ENCODE assay signal across 10 mouse cellular contexts in genomic region chr5:130048786-130049520, GRCm38 (mm10). TPM values are rescaled to one million over a fixed set of nuclear protein-coding genes. Genes with fewer than 3 reads are reported as not detected.
DNase-seq lines count a peak whose midpoint lies in the region; ATAC-seq and TF ChIP-seq lines count a peak whose summit lies in the region.
"Had no signal": no experiment of that assay in that cellular context is flagged by ENCODE, and none has a peak within 500 bp of the region (broad histone marks: within the 10 kb centered on the region; RNA-seq: fewer than 3 reads in every experiment).

No protein-coding gene starts in this region.

- 0 out of 2 replicates have a peak, but pooled peaks have one; percentile 34 for TF ChIP-seq EP300 in heart, adult 2 months (IDR thresholded peaks at IDR 0.05; ENCODE audit: insufficient read depth, low read depth, low read length)

- peaks cover 6% of the 10 kb centered on the region; the same call in 1 of the 2 replicates for H3K36me3 ChIP-seq in heart, adult 2 months (ENCODE audit: control insufficient read depth, insufficient read depth, low read length)
- H3K36me3 ChIP-seq in heart, embryonic 12.5 days = peaks cover 32% of the 10 kb centered on the region
- peaks cover 30% of the 10 kb centered on the region for H3K36me3 ChIP-seq in spleen, adult 2 months (ENCODE audit: control insufficient read depth, insufficient read depth, low read length)
- H3K36me3 ChIP-seq in limb, embryonic 14.5 days (ENCODE audit: control insufficient read depth, insufficient read depth, low read length) = peaks cover 59% of the 10 kb centered on the region

- DNase-seq in heart, adult 2 months = peak; percentile 63 to 66
- no peak for DNase-seq in spleen, adult 2 months (ENCODE audit: low read depth in 1 of 2, low spot score in 2 of 2)
- DNase-seq in spleen, postnatal 14 days (ENCODE audit: low spot score in 2 of 2) = no peak
- no peak for DNase-seq in limb, embryonic 14.5 days (ENCODE audit: low spot score)
- no peak for DNase-seq in B cell, adult 2 months
- DNase-seq in ovary, postnatal 36 days (ENCODE audit: low spot score) = no peak
- DNase-seq in left cerebral cortex, adult 18-20 months (ENCODE audit: low spot score in 2 of 2) = no peak
- DNase-seq: right cerebral cortex, postnatal 4 days had no signal

- no peak for TF ChIP-seq CTCF in heart, adult 2 months (IDR thresholded peaks at IDR 0.05)
- no peak for TF ChIP-seq CTCF in spleen, adult 2 months (IDR thresholded peaks at IDR 0.05; ENCODE audit: extremely low read depth, insufficient read depth, insufficient read length, insufficient replicate concordance)

- no peaks in the 10 kb centered on the region for H3K27me3 ChIP-seq in heart, adult 2 months (ENCODE audit: control insufficient read depth, insufficient read depth, low read length)
- peaks cover 62% of the 10 kb centered on the region for H3K27me3 ChIP-seq in heart, embryonic 12.5 days (replicated peaks)
- H3K27me3 ChIP-seq in spleen, adult 2 months (ENCODE audit: control insufficient read depth, insufficient read depth, low read length) = no peaks in the 10 kb centered on the region
- no peaks in the 10 kb centered on the region for H3K27me3 ChIP-seq in limb, embryonic 14.5 days (ENCODE audit: control insufficient read depth, insufficient read depth, low read length)

- TF ChIP-seq POLR2A in heart, adult 2 months (IDR thresholded peaks at IDR 0.05; ENCODE audit: insufficient read depth, low read depth, low read length) = no peak
- TF ChIP-seq POLR2A in spleen, adult 2 months (IDR thresholded peaks at IDR 0.05; ENCODE audit: low read depth, low read length) = no peak
- TF ChIP-seq POLR2A in limb, embryonic 14.5 days (IDR thresholded peaks at IDR 0.05; ENCODE audit: borderline replicate concordance, extremely low read depth, insufficient read depth, insufficient read length) = no peak

- H3K4me3 ChIP-seq in heart, adult 2 months = no peak overlapping the region
- H3K4me3 ChIP-seq in heart, embryonic 12.5 days = no peak overlapping the region
- no peak overlapping the region for H3K4me3 ChIP-seq in spleen, adult 2 months (ENCODE audit: extremely low read depth, insufficient read depth, insufficient read length)
- no peak overlapping the region for H3K4me3 ChIP-seq in limb, embryonic 14.5 days (replicated peaks; ENCODE audit: low read length)
- H3K4me3 ChIP-seq: heart, embryonic 13.5 days had no signal

- peak overlapping the region; percentile 64 for H3K27ac ChIP-seq in heart, adult 2 months
- no peak overlapping the region for H3K27ac ChIP-seq in heart, embryonic 12.5 days (ENCODE audit: poor library complexity, severe bottlenecking)
- H3K27ac ChIP-seq in spleen, adult 2 months (ENCODE audit: insufficient read depth, low read length) = peak overlapping the region; percentile 35
- H3K27ac ChIP-seq in limb, embryonic 14.5 days (replicated peaks; ENCODE audit: low read depth, low read length) = no peak overlapping the region
- H3K27ac ChIP-seq: heart, embryonic 13.5 days had no signal

- WGBS in heart, adult 2 months = 65% methylated on average over 15 of the region's 15 CpGs
- WGBS in heart, embryonic 12.5 days = 84% methylated on average over 15 of the region's 15 CpGs
- 86% methylated on average over 15 of the region's 15 CpGs for WGBS in spleen, adult 2 months
- 83% methylated on average over 15 of the region's 15 CpGs for WGBS in limb, embryonic 14.5 days

- H3K9ac ChIP-seq in heart, adult 2 months (ENCODE audit: low read depth, low read length) = no peak overlapping the region
- no peak overlapping the region for H3K9ac ChIP-seq in heart, embryonic 12.5 days
- no peak overlapping the region for H3K9ac ChIP-seq in limb, embryonic 14.5 days (ENCODE audit: low read depth, low read length, severe bottlenecking)
- H3K9ac ChIP-seq: heart, embryonic 13.5 days had no signal

- intact Hi-C loops in heart, adult 2 months (cut with DNase I) = no loop called here

- H3K9me3 ChIP-seq in heart, embryonic 12.5 days (replicated peaks) = no peaks in the 10 kb centered on the region
- H3K9me3 ChIP-seq in limb, embryonic 14.5 days (ENCODE audit: control insufficient read depth, low read length) = no peaks in the 10 kb centered on the region
- H3K9me3 ChIP-seq: heart, embryonic 13.5 days had no signal

- no peak overlapping the region for H3K4me2 ChIP-seq in heart, embryonic 12.5 days
- H3K4me2 ChIP-seq in limb, embryonic 14.5 days (replicated peaks; ENCODE audit: low read depth, low read length, severe bottlenecking) = no peak overlapping the region
- H3K4me2 ChIP-seq: heart, embryonic 13.5 days had no signal

- H3K4me1 ChIP-seq in heart, adult 2 months (ENCODE audit: control insufficient read depth, insufficient read depth, low read length) = peaks cover 23% of the 10 kb centered on the region
- H3K4me1 ChIP-seq in heart, embryonic 12.5 days (replicated peaks) = peaks cover 13% of the 10 kb centered on the region
- H3K4me1 ChIP-seq in spleen, adult 2 months (ENCODE audit: control insufficient read depth, insufficient read depth, insufficient read length) = no peaks in the 10 kb centered on the region; the same call in 1 of the 2 replicates
- H3K4me1 ChIP-seq in limb, embryonic 14.5 days (ENCODE audit: control insufficient read depth, insufficient read depth, low read length) = no peaks in the 10 kb centered on the region

- no peaks in the 10 kb centered on the region for H3K79me2 ChIP-seq in heart, adult 2 months (replicated peaks; ENCODE audit: control insufficient read depth, insufficient read depth, low read length)

- ATAC-seq in heart, embryonic 12.5 days (ENCODE audit: insufficient number of reproducible peaks, low FRiP score) = no peak
- 0 out of 2 replicates have a peak, but pooled peaks have one; percentile 30 for ATAC-seq in limb, embryonic 14.5 days (ENCODE audit: low FRiP score, low read depth)

RNA-seq across cellular contexts. Expression of gene Crcp, which starts 19.9 kb away (rescaled TPM):
- 10 to 100 TPM in 1 of 2 experiments, 1 to 10 TPM in 1; 9.3 to 11.2 TPM for total RNA-seq in heart, adult 2 months (2021)
- 9.5 and 10.3 TPM in 2 replicates for polyA plus RNA-seq in heart, adult 2 months (2012; rRNA removed)
- polyA plus RNA-seq in heart, embryonic 12.5 days (2016; fragmentation: Nextera tagmentation; extraction: Ambion mirVana) = 21.2 and 22.5 TPM in 2 replicates
- 7.1 and 9.8 TPM in 2 replicates for polyA plus RNA-seq in spleen, adult 2 months (2012; rRNA removed)
- polyA plus RNA-seq in limb, embryonic 14.5 days (2012; rRNA removed) = 16.6 and 24.2 TPM in 2 replicates
- 25.3 and 25.4 TPM in 2 replicates for polyA plus RNA-seq in limb, embryonic 14.5 days (2014; fragmentation: Nextera tagmentation; extraction: Ambion mirVana)
- 10 to 100 TPM; 30.4 to 32.7 TPM for total RNA-seq in left cerebral cortex, adult 18-20 months (2021)

RNA-seq across cellular contexts. Expression of gene Asl, which starts 19.9 kb away (rescaled TPM):
- total RNA-seq in heart, adult 2 months (2021) = 1 to 10 TPM; 3.2 to 4.6 TPM
- polyA plus RNA-seq in heart, adult 2 months (2012; rRNA removed) = 5.9 and 6.5 TPM in 2 replicates
- polyA plus RNA-seq in heart, embryonic 12.5 days (2016; fragmentation: Nextera tagmentation; extraction: Ambion mirVana) = 15.7 and 19.1 TPM in 2 replicates
- 18.0 and 22.4 TPM in 2 replicates for polyA plus RNA-seq in spleen, adult 2 months (2012; rRNA removed)
- 21.5 and 24.5 TPM in 2 replicates for polyA plus RNA-seq in limb, embryonic 14.5 days (2012; rRNA removed)
- polyA plus RNA-seq in limb, embryonic 14.5 days (2014; fragmentation: Nextera tagmentation; extraction: Ambion mirVana) = 34.5 and 36.5 TPM in 2 replicates
- 10 to 100 TPM; 16.0 to 31.9 TPM for total RNA-seq in left cerebral cortex, adult 18-20 months (2021)

RNA-seq across cellular contexts. Expression of gene Tpst1, which starts 24.2 kb away (rescaled TPM):
- 1 to 10 TPM; 7.4 to 9.4 TPM for total RNA-seq in heart, adult 2 months (2021)
- polyA plus RNA-seq in heart, adult 2 months (2012; rRNA removed) = 10.1 and 12.6 TPM in 2 replicates
- 25.8 and 29.4 TPM in 2 replicates for polyA plus RNA-seq in heart, embryonic 12.5 days (2016; fragmentation: Nextera tagmentation; extraction: Ambion mirVana)
- 10.9 and 15.5 TPM in 2 replicates for polyA plus RNA-seq in spleen, adult 2 months (2012; rRNA removed)
- 59.3 and 68.2 TPM in 2 replicates for polyA plus RNA-seq in limb, embryonic 14.5 days (2012; rRNA removed)
- 114 and 117 TPM in 2 replicates for polyA plus RNA-seq in limb, embryonic 14.5 days (2014; fragmentation: Nextera tagmentation; extraction: Ambion mirVana)
- total RNA-seq in left cerebral cortex, adult 18-20 months (2021) = 10 to 100 TPM; 34.3 to 34.6 TPM

RNA-seq across cellular contexts. Expression of gene Gusb, which starts 46.1 kb away (rescaled TPM):
- 10 to 100 TPM; 12.8 to 13.0 TPM for total RNA-seq in heart, adult 2 months (2021)
- 17.9 and 25.3 TPM in 2 replicates for polyA plus RNA-seq in heart, adult 2 months (2012; rRNA removed)
- 46.8 and 48.1 TPM in 2 replicates for polyA plus RNA-seq in heart, embryonic 12.5 days (2016; fragmentation: Nextera tagmentation; extraction: Ambion mirVana)
- 39.9 and 46.2 TPM in 2 replicates for polyA plus RNA-seq in spleen, adult 2 months (2012; rRNA removed)
- polyA plus RNA-seq in limb, embryonic 14.5 days (2012; rRNA removed) = 37.2 and 43.5 TPM in 2 replicates
- polyA plus RNA-seq in limb, embryonic 14.5 days (2014; fragmentation: Nextera tagmentation; extraction: Ambion mirVana) = 54.4 and 57.5 TPM in 2 replicates
- 10 to 100 TPM; 10.6 to 12.7 TPM for total RNA-seq in left cerebral cortex, adult 18-20 months (2021)

Comparison
In these comparisons a context has a peak if more than half of its experiments do, and no peak if none do; other contexts are left out.
1. H3K27ac ChIP-seq: peak in heart, adult 2 months (single experiment) and spleen, adult 2 months (single experiment); none in heart, embryonic 12.5 days (single experiment) and limb, embryonic 14.5 days (single experiment).
2. DNase-seq: peak in heart, adult 2 months (2 of 2); none in spleen, adult 2 months (0 of 2), spleen, postnatal 14 days (0 of 2), limb, embryonic 14.5 days (single experiment), B cell, adult 2 months (0 of 2), ovary, postnatal 36 days (single experiment) and left cerebral cortex, adult 18-20 months (0 of 2).